Mouse (Mus musculus): ENCODE measurements at regions not wholly inside any gene's neighbourhood (a gene's known extent, or its start where the extent isn't known, plus 50 kb on each side); places are given as distances from the start of the nearest gene placed in this dataset.

DNA sequence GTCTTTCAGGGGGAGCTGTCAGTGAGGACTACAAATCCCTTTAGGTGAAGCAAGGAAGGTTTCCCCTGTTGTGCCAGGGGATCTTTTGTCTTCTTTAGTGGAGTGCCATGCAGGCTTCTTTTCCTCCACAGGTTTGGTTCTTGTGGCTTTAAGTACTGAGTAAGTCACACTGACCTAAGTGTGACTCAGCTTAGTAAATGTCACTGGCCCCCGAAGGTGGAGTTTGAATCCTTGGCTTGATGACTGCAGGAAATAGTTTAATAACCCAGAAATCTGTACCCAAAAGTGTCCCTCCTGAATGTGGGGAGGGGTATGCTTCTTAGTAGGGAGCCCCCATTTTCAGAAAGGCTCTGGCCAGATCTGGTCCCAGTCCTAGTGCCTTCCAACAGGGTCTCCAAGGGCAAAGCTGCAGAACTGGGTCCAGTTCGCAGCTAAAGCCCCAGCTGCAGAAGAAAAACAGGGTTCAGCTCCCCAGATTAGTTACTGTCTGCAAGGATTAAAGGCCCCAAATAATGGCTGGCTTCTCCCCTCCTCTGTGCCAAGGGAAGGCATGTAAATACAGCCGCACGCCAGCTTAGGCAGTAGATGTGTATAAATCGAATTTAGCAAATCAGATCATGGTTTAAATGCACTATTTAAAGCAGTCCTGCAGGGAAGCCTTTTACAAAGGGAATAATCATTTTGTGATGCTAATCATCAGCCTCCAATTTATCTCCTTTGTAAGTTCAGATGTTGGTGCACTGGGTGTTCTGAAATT lies 51.6 kb upstream of the Polg start:
- no peak for DNase-seq

DNA sequence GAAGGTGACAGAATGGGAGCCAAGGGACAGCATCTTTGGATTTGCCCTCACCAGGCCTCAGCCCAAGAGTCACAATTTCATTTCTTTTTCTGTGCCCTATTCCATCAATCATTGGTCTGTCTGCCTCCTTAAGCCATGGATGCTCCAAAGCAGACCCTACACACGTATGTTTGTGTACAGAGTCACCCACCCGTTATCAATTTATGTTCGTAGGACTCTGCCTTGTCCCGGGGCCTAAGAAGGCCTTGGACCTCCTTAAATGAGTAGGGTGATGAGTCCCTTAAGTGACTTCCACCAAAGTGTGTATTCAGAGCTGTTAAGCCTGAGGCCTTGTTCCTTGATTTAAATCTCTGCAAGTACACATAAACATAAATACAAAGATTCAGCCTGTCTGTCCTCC lies 50.1 kb upstream of the Polg start:
- DNase-seq: no peak
